Mouse (Mus musculus) left cerebral cortex, adult 2 months (tissue): ENCODE data around the gene Qser1. TPM values are rescaled to one million over a fixed set of nuclear protein-coding genes. Genes with fewer than 3 reads are reported as not detected.
A peak's percentile ranks its signal among the peaks of the same experiment; 100 is the strongest.

ENCODE experiments used
- DNase-seq, 2 experiments: peaks; one replicate each; pipeline ENCODE4 v3.0.0; 2021 to 2022; ENCODE audit warnings: low spot score in 2 of 2, mixed read lengths in 1 of 2; ENCODE audit errors: extremely low spot score in 1 of 2
- H3K27ac ChIP-seq: fragments of 200-600 bp; 2 replicates; pipeline ENCODE4 v1.8.1; 2022
- H3K4me3 ChIP-seq: fragments of 200-600 bp; 2 replicates; pipeline ENCODE4 v1.8.1; 2022
- CTCF ChIP-seq: fragments of 200-600 bp; IDR thresholded peaks from 2 replicates; pipeline ENCODE4 v1.8.1; 2022; ENCODE audit warnings: antibody characterized with exemption, mild to moderate bottlenecking, moderate library complexity
- intact Hi-C: fragments of 180-260 bp; cut with DNase I; formaldehyde crosslinking; loops from one replicate; pipeline ENCODE4 v1.15.1; 2025
- total RNA-seq, 2 experiments: library from RNA; stranded (reverse); gene quantifications; 2 replicates each; pipeline ENCODE4 v1.2.3; 2021

The Qser1 gene
- total RNA-seq, 2 experiments from 2014 or later, result 10.2 to 10.8 TPM

GRCm38 (mm10) chr2:104743160-104743559 is 73.4 kb downstream of the Qser1 start:
- H3K27ac ChIP-seq, result no peak overlapping the region
- intact Hi-C loops, result loop anchor here (2.0 to 5.0 kb wide), 2 partner anchors 30 to 56 kb away; partner anchors contain the start of gene Tcp11l1
- DNase-seq, result no peak
- no peak for TF ChIP-seq CTCF
- peak overlapping the region; percentile 73 for H3K4me3 ChIP-seq

- Histone ChIP-seq H3K27ac (no peak within 1 kb of the TSS), H3K4me3 (peak within 1 kb of the TSS; percentile 73)
- intact Hi-C loops, result loop anchor here (2.0 to 5.0 kb wide), 2 partner anchors 30 to 55 kb away; partner anchors contain the start of gene Tcp11l1
- no peak for TF ChIP-seq CTCF
- peak; percentile 86 for DNase-seq
Measured at GRCm38 (mm10) chr2:104742741-104743064, 73.9 kb downstream of the Qser1 start, which contains the start of gene Depdc7. Gene Depdc7 (minus strand): TSS chr2:104742878.

- no peak for DNase-seq
- Histone ChIP-seq H3K4me3 (peak overlapping the region; percentile 73), H3K27ac (no peak overlapping the region)
- intact Hi-C loops, result loop anchor here (2.0 to 5.0 kb wide), 2 partner anchors 29 to 55 kb away; partner anchors contain the start of gene Tcp11l1
- no peak for TF ChIP-seq CTCF
Measured at GRCm38 (mm10) chr2:104741896-104742740, 74.4 kb downstream of the Qser1 start.

- H3K4me3 ChIP-seq, result no peak overlapping the region
- no peak for TF ChIP-seq CTCF
- intact Hi-C loops, result loop anchor here (5.0 kb wide), 1 partner anchor 54 kb away; no protein-coding TSS in a partner anchor
- H3K27ac ChIP-seq, result no peak overlapping the region
- DNase-seq, result no peak
Measured at GRCm38 (mm10) chr2:104741015-104741758, 75.4 kb downstream of the Qser1 start.

GRCm38 (mm10) chr2:104740248-104740949 is 76.2 kb downstream of the Qser1 start:
- no peak for TF ChIP-seq CTCF
- no peak for DNase-seq
- Histone ChIP-seq H3K4me3 (no peak overlapping the region), H3K27ac (no peak overlapping the region)
- intact Hi-C loops, result loop anchor here (5.0 kb wide), 1 partner anchor 53 kb away; no protein-coding TSS in a partner anchor

- TF ChIP-seq CTCF, result no peak
- DNase-seq, result no peak
- intact Hi-C loops, result loop anchor here (5.0 kb wide), 1 partner anchor 52 kb away; no protein-coding TSS in a partner anchor
- Histone ChIP-seq H3K4me3 (no peak overlapping the region), H3K27ac (no peak overlapping the region)
Measured at GRCm38 (mm10) chr2:104739691-104740090, 76.9 kb downstream of the Qser1 start.

GRCm38 (mm10) chr2:104736241-104736640 is 80.3 kb downstream of the Qser1 start:
- no peak for DNase-seq
- no peak for TF ChIP-seq CTCF
- no peak overlapping the region for H3K27ac ChIP-seq
- H3K4me3 ChIP-seq, result no peak overlapping the region
- intact Hi-C loops, result no loop called here

GRCm38 (mm10) chr2:104732562-104733256 is 83.9 kb downstream of the Qser1 start:
- no peak overlapping the region for H3K4me3 ChIP-seq
- no peak for DNase-seq
- no peak overlapping the region for H3K27ac ChIP-seq
- intact Hi-C loops, result no loop called here
- TF ChIP-seq CTCF, result no peak

- no peak overlapping the region for H3K27ac ChIP-seq
- no peak for TF ChIP-seq CTCF
- H3K4me3 ChIP-seq, result no peak overlapping the region
- intact Hi-C loops, result no loop called here
- DNase-seq, result no peak
Measured at GRCm38 (mm10) chr2:104732033-104732444, 84.5 kb downstream of the Qser1 start.

GRCm38 (mm10) chr2:104727369-104727768 is 89.2 kb downstream of the Qser1 start:
- intact Hi-C loops, result no loop called here
- Histone ChIP-seq H3K27ac (no peak overlapping the region), H3K4me3 (no peak overlapping the region)
- TF ChIP-seq CTCF, result no peak
- DNase-seq, result no peak

- TF ChIP-seq CTCF, result no peak
- no peak for DNase-seq
- Histone ChIP-seq H3K4me3 (no peak overlapping the region), H3K27ac (no peak overlapping the region)
- intact Hi-C loops, result no loop called here
Measured at GRCm38 (mm10) chr2:104722021-104722420, 94.5 kb downstream of the Qser1 start.
